Mouse (Mus musculus): ENCODE data around the gene St8sia1.
A peak's percentile ranks its signal among the peaks of the same experiment; 100 is the strongest.
"Not testable (repeated sequence)": the region's sequence is repeated elsewhere in the genome, so short reads cannot be mapped to it uniquely, and the experiment has no call there.

St8sia1 gene

DNA sequence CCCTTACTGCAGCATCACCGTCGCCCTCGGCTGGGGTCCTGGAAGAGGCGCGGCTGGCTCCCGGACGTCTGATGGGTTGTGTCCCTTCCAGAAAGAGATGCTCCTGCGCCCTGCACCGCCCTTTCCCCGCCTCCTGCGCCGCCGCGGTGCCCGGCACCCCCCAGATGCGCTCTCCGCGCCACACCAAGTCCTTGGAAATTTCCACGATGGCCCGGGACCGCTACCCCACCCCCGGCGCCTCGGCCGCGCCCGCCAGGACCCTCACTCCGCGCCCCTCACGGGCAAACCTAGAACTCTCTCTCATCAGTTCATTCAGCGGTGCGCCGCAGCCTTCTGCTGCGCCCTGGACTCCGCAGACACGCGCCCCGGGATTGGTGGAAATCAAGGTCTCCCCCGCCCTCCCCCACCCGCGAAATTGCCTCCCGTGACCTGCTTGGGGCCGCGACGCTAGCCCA, at the start of gene St8sia1:
TSS of gene St8sia1 (minus strand) at position 377 of the 455 bp plus-strand sequence.
- DNase-seq: peak in 1 of 2 experiments; percentile 64

DNA sequence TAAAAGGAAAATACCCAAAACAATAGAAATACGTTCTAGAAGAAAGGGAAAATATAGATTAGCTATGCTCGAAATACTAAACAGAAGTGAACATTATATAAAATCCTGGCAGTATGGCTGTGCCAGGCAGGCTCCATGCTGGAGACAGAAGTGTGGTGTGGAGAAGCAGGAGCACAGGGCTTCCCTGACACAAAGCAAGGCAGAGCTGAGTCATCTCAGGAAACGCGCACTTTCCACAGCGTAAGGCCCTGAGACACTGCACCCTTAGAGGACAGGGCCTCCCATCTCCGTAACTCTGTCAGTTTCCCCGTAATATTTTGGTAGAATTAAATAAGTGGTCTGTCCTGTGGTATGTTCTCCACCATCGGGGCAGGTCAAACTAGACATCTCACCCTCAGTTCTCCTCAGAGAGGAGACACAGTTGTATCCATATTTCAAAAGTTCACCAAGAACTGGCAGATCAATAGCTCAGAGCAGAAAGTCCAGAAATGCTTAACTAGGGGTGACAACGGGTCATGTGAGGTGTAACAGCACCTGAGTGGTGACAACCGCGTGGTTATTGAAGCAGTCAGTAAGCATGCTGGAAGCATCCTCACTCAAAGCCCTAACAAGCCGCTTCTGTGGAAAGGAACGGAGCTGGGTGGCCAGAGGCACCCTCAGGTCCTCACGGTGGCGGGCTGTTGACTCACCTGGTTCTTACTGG, 48.4 kb upstream of the St8sia1 start:
- no peak for DNase-seq

DNA sequence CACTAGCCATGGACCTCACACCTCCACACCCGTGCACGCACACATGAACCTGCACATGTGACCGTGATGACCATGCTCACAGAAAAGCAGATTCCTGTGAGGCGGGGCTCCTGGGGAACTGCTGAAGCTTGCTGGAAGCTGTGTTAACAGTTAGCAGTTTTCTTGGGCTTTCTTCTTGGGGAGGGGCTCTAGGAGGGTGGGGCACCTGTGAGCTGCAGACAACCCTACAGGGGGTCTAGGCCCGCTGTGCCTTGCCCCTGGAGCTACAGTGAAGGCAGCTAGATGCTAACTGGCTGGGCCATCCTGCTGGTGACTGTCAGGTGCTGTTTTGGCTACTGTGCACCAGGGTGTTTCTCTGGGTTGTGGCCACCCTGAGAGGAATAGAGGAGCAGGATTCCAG, 44.6 kb upstream of the St8sia1 start:
- DNase-seq: no peak

DNA sequence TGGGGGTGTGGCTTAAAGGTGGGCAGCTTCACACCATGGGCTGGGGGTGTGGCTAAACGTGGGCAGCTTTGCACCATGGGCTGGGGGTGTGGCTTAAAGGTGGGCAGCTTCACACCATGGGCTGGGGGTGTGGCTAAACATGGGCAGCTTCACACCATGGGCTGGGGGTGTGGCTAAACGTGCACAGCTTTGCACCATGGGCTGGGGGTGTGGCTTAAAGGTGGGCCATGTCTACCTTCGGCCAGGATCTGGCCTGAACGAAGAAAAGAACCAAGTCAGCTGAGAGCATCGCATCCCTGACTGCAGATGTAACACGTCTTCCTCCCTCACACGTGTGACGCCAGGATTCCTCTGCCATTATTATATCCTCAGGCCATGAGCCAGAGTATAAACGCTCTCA, 41.0 kb upstream of the St8sia1 start:
- not testable (repeated sequence) for DNase-seq

DNA sequence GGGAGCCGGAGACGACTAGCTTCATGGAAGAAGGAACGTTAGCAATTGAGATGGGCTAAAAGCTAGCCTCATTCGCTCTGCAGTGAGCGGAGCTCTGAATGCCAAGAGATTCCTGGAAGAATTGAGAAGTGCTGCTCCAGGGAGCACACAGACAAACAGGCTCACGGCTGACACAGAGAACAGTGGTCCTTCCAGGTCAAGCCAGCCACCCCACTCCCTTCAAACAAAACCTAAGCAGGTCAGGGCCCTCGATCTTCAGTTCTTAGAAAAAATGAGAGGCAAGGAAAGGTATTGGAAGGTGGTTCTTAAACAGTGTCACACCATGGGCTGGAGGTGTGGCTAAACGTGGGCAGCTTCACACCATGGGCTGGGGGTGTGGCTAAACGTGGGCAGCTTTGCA, 40.5 kb upstream of the St8sia1 start:
- no peak for DNase-seq

DNA sequence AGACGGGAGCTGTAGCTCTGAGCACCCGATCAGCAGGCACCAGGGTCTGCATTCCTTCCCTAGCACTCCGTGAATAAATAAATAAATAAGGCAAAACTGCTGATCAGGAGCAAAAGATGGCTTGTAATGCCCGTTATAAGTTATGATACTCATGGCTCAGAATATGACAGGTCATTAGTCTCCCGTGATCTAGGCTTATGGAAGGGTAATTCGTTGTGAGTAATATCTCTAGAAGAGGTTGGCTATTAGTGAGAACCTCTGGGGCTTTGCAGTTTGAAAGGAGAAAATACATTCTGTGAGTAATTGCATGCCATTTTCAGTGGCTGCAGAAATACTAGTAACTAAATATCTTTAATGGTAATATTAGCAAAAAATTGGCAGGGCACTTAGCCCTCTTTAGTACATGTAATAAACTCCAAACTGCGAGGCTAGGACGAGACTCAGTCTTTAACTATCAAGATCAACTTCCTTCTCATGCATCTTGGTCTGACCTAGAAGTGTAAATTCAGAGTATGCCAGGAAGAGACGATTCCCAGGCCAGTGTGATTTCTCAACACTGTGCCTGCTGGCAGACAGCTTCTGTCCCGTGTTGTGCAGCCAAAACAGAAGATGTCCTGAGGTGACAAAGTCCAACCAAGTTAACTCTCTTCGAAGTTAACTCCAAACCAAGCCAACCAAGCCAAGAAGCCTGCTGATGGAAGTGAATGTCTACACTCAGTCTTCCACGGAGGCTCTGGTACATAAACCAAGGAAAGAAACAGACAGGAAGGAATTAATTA, 34.2 kb upstream of the St8sia1 start:
- DNase-seq: peak; percentile 68 to 76

DNA sequence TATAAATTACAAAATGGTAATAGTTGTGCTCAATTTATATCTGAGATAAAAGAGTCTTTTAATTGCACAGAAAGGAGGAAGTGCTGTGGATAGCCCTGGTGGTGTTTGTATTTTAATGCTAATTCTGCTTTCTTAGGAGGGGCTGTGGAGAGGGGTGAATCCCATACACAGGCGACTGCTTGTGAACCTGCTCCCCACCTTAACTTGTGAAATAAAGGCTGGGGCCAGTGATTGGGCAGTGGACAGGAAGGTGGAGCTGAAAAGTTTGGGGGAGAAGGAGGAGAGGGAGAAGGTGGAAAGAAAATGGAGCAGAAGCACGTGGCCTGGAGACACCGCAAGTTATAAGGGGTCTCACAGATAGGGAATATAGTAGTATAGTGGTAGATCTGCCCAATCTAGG, 32.6 kb upstream of the St8sia1 start:
- no peak for DNase-seq

DNA sequence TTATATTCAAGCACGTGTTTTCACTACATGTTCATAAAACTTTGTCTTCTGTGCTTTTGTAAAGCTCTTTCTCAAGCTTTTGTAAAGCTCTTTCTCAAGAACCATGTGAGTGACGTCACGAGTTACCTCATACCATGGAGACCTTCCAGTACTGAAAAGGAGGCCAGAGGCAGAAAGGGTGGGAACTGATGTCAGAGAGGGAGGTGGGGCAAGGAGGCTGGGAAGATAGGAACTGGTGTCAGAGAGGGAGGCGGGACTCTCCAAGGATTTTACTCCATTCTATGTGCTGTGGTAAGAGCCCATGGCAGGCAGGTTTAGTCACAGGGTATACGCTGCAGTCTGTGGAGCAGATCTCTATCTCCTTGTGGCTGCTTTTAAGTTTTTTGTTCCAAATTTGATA, 31.3 kb upstream of the St8sia1 start:
- DNase-seq: no peak

DNA sequence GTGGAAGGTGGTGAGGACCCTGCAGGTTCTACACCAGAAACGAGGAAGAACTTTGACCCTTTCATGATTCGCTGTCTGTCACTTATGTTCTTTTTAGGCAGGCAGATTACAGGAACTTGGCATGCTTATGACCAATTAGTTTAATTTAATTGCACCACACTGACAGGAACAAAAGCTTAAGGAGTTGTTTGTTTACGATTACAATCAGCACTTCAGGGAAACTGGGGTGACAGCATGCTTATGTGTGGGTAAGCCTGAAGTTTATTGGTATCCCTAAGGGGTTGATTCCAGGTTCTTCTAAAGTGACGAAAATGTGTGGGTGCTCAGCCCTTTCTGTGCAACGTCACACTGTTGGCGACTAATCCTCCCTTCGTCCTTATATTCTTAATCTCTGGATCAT, 30.6 kb upstream of the St8sia1 start:
- no peak for DNase-seq

DNA sequence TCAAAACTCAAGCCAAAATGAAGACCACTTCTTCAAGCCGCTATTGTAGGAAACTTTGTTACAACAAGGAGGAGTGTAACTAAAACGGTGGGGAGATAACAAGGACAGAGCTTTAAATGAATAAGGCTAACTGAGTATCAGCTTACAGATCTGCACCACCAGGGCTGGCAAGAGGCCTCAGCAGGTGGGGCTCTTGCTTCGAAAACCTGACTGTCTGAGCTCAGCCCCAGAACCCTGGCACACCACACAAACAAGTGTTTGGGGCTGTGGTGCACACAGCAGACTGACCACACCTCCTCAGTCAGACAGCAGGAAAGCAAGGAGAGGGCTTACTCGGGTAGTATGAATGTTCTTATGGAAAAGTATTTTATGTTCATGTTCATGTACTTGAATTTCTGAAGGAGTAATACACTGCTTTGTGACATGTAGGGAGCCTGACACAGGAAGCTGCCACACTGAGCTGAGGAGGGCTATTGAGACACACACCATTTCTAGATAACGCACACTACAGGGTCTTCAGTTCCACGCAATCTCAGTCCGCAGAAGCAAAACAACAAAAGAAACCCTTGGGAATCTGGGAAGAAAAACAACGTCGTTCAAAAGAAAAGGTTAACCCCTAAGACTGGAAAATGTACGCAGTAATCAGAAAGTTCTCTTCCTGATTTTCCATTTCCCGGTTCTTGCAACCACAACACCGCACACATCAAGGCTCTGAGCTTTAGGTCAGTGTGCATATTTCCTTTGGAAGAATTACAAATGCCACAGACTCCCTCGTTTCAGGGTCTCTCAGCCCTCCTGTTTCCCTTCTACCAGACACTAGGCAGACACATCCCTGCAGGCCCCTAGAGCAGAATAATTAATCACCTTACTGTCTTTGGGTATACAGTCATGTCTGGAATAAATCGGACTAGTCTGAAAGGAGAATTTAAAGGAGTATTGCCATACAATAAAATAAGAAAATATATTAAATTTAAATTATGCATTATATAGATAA, 29.8 kb upstream of the St8sia1 start:
- DNase-seq: no peak

DNA sequence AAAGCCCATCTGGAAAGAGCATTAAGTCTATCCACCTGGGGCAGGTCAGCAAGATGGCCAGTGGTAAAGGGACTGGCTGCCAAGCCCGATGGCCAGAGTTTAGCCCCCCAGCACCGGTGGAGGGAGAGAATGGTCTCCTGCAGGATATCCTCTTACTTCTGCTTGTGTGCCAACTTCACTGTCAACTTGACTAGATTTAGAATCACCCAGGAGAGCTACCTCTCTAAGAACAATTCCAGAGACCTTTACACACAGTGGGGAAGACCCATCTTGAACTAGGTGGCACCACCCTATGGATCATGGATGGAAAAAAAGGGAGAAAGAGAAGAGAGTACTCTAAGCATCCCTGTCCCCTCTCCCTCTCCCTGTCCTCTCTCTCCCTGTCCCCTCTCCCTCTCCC, 28.7 kb upstream of the St8sia1 start:
- DNase-seq: no peak

DNA sequence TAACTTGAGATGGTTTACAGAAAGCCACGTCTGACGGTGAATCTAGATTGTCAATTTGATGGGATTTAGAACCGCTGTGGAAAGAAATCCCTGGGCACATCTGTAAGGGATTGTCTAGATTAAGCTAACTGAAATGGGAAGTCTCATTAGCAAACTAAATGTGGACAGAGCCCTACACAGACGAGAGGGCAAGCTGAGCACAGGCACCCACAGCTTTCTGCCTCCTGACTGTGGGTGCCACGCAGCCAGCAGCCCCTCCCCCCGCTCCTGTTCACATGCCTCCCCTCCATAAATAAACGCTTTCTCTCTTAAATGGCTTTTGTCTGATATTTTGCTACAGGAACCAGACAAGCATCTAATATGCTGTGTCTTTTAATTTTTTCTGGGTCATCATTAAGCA, 27.8 kb upstream of the St8sia1 start:
- no peak for DNase-seq

DNA sequence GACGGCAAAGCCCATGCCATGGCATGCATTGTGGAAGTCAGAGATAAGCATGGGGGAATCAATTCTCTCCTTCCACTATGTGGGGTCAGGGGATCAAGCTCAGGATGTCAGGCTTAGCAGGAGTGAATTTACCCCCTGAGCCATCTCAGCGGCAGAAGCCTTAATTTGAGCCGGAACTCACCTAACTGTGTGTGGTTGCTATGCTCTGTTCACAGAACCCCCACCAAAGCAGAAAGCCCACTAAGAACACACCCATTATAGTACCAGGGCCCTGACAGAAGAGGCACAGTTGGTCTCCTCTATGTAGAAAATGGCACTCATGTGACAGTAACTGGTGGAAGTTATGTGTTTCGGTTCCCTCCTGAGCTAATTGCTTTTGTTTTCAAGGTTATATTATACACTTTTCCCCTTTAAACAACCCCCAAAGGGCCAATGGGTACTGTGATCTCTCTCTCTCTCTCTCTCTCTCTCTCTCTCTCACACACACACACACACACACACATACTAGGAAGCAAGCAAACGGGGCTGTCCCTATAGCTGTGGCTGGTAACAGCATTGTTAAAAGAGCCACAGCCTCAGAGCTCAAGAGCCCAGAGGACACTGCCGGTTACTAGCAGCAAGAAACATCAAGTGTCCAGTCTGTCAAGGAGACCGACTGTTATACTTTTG, 27.3 kb upstream of the St8sia1 start:
- DNase-seq: no peak

DNA sequence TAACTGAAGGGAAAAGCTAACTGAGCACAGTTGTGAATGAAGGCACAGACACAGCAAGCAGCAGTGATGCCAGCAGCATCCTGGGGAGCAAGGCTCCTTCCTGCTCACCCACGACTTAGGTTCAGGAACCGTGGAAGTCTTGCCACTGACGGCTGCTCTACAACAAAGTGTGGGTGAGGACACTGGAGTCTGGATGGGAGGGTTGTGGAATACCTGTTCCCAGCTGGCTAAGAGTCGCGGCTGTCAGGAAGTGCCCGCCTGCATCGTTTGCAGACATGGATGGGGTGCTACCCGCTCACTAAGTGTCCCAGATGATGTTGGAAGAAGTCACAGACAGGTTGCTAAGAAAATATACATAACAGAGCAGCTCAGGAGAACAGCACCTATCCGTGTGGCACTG, 26.3 kb upstream of the St8sia1 start:
- DNase-seq: no peak

DNA sequence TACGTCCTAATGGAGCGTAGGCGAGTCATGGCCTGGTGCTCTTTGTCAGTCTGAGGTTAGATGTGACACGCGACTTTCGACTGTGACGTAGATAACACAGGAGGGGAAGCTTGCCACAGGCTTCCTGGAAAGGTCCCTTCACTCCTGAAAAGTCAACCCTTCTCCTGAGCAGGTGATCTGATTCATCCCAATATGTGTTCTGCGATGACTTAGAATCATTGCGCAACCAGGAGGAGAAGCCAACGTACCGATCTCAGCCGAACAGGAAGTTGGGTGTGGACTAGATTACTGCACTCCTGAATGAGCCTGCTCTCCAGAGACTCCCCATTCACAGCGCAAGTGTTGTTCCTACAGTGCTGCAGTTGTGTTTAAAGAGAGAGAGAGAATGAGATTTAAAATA, 25.2 kb upstream of the St8sia1 start:
- DNase-seq: no peak

DNA sequence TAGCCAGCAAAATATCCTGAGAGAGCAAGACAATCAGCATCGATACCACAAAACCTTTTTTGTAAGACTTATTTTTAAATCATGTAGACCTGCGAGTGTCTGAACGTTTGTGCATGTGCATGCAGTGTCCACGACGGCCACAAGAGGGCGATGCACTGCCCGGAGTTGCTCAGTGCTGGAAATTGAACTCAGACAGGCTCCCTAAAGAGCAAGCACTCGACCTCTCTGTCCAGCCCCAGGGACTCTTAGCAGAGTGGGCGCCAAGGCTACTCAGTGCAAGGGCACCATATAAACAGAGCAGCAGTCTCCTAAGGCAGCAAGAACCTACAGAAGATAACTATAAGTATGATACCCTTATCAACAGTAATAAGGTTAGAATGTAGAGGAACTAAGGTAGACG, 24.5 kb upstream of the St8sia1 start:
- DNase-seq: peak; percentile 30 to 78

DNA sequence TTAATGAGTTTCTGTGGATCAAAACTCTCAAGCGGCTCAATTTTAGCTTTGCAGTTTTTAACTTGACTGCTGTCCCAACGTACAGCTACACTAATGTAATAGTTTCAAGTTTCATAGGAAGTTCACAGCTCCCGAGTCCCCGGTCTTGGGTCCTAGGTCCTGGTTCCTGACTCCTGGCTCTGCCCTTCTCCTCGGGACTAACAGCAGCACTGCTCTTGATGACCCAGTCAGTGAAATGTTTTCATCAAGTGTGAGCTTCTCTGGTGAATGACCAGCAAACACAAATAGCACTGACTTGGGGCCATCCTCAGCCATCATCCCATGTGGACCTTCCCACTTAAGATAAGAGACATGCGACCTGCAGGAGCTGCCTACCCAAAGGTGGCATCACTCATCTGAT, 24.0 kb upstream of the St8sia1 start:
- DNase-seq: no peak

DNA sequence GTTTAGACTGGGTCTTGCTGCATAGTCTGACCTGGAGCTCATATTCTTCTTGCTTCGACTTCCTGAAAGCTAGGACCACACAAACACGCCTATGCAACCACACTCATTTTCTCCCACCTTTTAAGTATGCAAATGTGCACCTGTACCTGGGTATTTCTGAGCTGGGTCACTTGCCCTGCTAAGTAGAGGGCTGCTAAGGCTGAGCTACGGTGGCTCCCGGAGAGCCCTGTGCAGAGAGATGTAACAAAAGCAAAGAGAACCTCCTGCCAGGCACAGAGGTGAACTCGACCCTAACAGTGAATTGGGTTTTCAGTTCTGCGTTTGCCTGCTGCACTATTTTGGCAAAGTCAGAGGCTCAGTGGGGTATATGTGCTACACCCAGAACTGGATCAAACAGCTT, 23.4 kb upstream of the St8sia1 start:
- no peak for DNase-seq

DNA sequence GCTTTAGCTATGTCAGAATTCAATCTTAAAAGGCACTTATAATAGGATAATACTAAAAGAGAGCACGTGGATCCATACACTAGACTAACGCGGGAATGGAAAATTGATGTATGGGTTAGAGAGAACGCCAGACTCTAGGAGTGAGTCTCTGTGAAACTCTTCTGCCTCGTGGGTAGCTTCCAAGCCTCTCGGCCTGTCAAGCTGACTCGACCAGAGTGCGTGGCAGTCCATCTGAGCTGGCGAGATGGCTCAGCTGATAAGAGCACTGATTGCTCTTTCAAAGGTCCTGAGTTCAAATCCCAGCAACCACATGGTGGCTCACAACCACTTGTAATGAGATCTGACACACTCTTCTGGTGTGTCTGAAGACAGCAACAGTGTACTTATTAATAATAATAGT, 22.5 kb upstream of the St8sia1 start:
- not testable (repeated sequence) for DNase-seq

DNA sequence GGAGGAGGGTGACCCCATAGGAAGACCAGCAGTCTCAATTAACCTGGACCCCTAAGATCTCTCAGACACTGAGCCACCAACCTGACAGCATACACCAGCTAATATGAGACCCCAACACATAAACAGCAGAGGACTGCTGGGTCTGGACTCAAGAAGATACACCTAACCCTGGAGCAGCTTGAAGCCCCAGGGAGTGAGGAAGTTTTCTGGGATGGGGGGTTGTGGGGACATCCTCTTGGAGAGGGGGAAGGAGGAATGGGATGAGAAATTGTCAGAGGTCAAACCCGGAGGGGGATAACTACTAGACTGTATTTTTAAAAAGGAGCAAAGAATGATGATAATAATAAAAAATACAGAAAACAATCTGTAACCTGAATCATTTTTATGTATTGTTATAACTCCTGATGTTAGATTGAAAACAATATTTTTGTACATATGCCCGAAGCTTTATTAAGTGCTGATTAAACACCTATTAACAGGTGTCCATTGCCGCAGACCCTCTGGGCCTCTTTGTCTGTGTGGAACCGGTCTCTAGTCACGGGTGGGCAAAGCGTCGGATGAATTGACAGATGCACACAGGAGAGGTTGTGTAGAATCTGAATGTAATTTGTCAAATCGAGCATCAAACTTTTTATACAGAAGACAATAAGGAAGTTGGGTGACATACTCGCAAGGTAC, 21.4 kb upstream of the St8sia1 start:
- DNase-seq: not testable (repeated sequence)

DNA sequence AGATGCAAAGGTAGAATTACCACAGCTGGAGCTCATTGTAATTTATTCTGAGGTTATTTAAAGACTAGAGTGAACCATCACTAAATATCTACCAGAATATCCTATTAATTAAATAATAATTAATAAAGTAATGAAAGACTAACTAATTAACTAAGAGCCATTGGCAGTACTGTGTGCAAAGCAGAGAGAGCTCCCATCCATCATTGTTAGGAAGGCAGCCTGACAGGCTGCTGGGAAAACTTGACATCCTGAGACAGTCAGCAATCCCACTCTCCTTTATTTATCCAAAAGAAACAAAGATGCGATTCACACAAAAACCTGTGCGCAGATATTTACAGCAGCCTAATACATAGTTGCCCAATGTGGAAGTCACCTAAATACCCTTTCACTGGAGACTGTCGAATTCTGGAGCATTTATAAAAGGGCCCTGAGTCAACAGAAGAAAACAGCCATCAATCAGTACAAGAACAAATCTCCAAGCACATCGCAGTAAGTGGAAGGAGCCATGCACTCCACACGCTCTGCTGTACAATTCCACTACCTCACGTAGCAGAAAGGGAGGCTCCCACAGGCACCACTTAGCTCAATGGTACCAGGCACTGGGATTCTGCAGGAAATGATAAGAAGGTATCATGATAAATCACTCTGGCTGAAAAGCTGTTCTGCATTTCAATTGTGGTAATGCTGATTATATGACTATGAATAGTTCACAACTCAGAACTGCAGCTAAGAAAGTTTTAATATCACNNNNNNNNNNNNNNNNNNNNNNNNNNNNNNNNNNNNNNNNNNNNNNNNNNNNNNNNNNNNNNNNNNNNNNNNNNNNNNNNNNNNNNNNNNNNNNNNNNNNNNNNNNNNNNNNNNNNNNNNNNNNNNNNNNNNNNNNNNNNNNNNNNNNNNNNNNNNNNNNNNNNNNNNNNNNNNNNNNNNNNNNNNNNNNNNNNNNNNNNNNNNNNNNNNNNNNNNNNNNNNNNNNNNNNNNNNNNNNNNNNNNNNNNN, 15.7 kb upstream of the St8sia1 start:
- DNase-seq: no peak
